Mouse (Mus musculus): ENCODE results near the gene Klrg1.
A peak's percentile ranks its signal among the peaks of the same experiment; 100 is the strongest.

Gene Klrg1

GRCm38 (mm10) chr6:122282782-122283181 lies at the start of gene Klrg1:
Klrg1 (minus strand) TSS chr6:122282882.
- DNase-seq (ENCODE audit: extremely low spot score, low read depth, low spot score) = no peak

GRCm38 (mm10) chr6:122325361-122325975 lies 42.8 kb upstream of the Klrg1 start:
- DNase-seq (ENCODE audit: extremely low spot score, low read depth, low spot score) = no peak

GRCm38 (mm10) chr6:122318726-122319125 lies 36.0 kb upstream of the Klrg1 start:
- DNase-seq (ENCODE audit: extremely low spot score, low read depth, low spot score) = no peak

GRCm38 (mm10) chr6:122310187-122310820 lies 27.6 kb upstream of the Klrg1 start:
- DNase-seq (ENCODE audit: extremely low spot score, low read depth, low spot score) = no peak

GRCm38 (mm10) chr6:122309446-122309960 lies 26.8 kb upstream of the Klrg1 start:
- no peak for DNase-seq (ENCODE audit: extremely low spot score, low read depth, low spot score)

GRCm38 (mm10) chr6:122308505-122309393 lies 26.1 kb upstream of the Klrg1 start, which contains the start of gene M6pr:
M6pr (plus strand) TSS chr6:122308720.
- peak; percentile 94 for DNase-seq (ENCODE audit: extremely low spot score, low read depth, low spot score)

- no peak for DNase-seq (ENCODE audit: extremely low spot score, low read depth, low spot score)
Observed at GRCm38 (mm10) chr6:122308136-122308504, 25.4 kb upstream of the Klrg1 start.

- DNase-seq (ENCODE audit: extremely low spot score, low read depth, low spot score) = no peak
Observed at GRCm38 (mm10) chr6:122306707-122307106, 24.0 kb upstream of the Klrg1 start.

- DNase-seq (ENCODE audit: extremely low spot score, low read depth, low spot score) = no peak
Observed at GRCm38 (mm10) chr6:122304790-122305555, 22.3 kb upstream of the Klrg1 start.

- no peak for DNase-seq (ENCODE audit: extremely low spot score, low read depth, low spot score)
Observed at GRCm38 (mm10) chr6:122304355-122304754, 21.7 kb upstream of the Klrg1 start.

- DNase-seq (ENCODE audit: extremely low spot score, low read depth, low spot score) = no peak
Observed at GRCm38 (mm10) chr6:122303526-122303925, 20.8 kb upstream of the Klrg1 start.

GRCm38 (mm10) chr6:122302661-122303060 lies 20.0 kb upstream of the Klrg1 start:
- DNase-seq (ENCODE audit: extremely low spot score, low read depth, low spot score) = no peak

- DNase-seq (ENCODE audit: extremely low spot score, low read depth, low spot score) = no peak
Observed at GRCm38 (mm10) chr6:122302121-122302520, 19.4 kb upstream of the Klrg1 start.

GRCm38 (mm10) chr6:122299621-122300133 lies 17.0 kb upstream of the Klrg1 start:
- no peak for DNase-seq (ENCODE audit: extremely low spot score, low read depth, low spot score)

GRCm38 (mm10) chr6:122298223-122298609 lies 15.5 kb upstream of the Klrg1 start:
- DNase-seq (ENCODE audit: extremely low spot score, low read depth, low spot score) = no peak

- DNase-seq (ENCODE audit: extremely low spot score, low read depth, low spot score) = no peak
Observed at GRCm38 (mm10) chr6:122297279-122298222, 14.9 kb upstream of the Klrg1 start.

- no peak for DNase-seq (ENCODE audit: extremely low spot score, low read depth, low spot score)
Observed at GRCm38 (mm10) chr6:122296918-122297278, 14.2 kb upstream of the Klrg1 start.

GRCm38 (mm10) chr6:122295242-122295641 lies 12.6 kb upstream of the Klrg1 start:
- no peak for DNase-seq (ENCODE audit: extremely low spot score, low read depth, low spot score)

- DNase-seq (ENCODE audit: extremely low spot score, low read depth, low spot score) = no peak
Observed at GRCm38 (mm10) chr6:122294290-122294689, 11.6 kb upstream of the Klrg1 start.

- DNase-seq (ENCODE audit: extremely low spot score, low read depth, low spot score) = no peak
Observed at GRCm38 (mm10) chr6:122293796-122294195, 11.1 kb upstream of the Klrg1 start.

Data from hindlimb bud, embryonic 11.5 days (tissue).